Mouse (Mus musculus): ENCODE data around the gene Paqr7. TPM values are rescaled to one million over a fixed set of nuclear protein-coding genes. Genes with fewer than 3 reads are reported as not detected.
A peak's percentile ranks its signal among the peaks of the same experiment; 100 is the strongest.

Paqr7 gene
- polyA plus RNA-seq, 1 experiment from 2014 or later: 6.7 TPM

DNA sequence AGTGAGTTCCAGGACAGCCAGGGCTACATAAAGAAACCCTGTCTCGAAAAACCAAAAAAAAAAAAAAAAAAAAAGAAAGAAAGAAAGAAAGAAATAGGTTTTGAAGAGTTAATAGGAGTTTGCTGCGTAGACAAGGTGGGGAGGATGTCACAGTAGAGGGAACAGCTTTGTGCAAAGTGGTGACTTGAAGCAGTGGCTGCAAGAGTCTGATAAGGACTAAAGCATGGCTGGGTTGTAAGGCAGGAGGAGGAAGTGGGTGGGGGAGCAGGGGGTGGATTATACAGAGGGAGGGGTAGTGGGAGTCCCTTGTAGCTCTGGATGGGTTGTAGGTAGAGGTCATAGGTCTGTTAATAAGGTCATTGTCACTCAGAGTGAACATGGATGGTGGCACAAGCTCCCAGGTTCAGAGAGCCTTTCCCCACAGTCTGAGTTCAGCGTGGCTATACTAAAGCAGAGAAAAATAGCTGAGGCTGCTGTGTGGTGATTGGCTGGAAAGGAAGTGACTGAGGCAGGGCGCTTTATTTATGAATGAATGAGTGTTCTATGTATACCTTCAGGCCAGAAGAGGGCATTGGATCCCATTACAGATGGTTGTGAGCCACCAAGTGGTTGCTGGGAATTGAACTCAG is 9.6 kb downstream of the Paqr7 start:
- Histone ChIP-seq H3K9me3 (no peaks in the 10 kb centered on the region), H3K4me3 (no peak overlapping the region), H3K27ac (no peak overlapping the region), H3K9ac (no peak overlapping the region), H3K36me3 (no peaks in the 10 kb centered on the region), H3K27me3 (no peaks in the 10 kb centered on the region), H3K4me2 (no peak overlapping the region), H3K4me1 (peaks cover under 1% of the 10 kb centered on the region; the same call in 1 of the 2 replicates)
- WGBS: 63% methylated on average over 3 of the region's 4 CpGs
- no peak for ATAC-seq (ENCODE audit: borderline replicate concordance, extremely low read depth, low FRiP score, low TSS enrichment)

DNA sequence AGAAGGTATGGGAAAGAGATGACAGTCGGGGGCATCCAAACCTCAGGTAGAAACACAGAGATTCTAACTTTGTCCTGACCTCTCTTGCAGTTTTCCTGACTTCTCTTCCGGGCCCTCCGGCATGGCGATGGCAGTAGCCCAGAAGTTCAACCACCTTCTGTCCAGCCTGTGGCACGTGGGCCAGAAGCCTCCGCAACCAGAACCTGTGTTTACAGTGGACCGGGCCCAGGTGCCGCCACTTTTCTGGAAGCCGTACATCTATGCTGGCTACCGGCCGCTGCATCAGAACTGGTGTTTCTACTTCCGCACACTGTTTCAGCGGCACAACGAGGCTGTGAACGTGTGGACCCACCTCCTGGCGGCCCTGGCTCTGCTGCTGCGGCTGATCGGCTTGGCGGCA is 10.2 kb downstream of the Paqr7 start:
- Histone ChIP-seq H3K4me3 (no peak overlapping the region), H3K27me3 (no peaks in the 10 kb centered on the region), H3K4me1 (peaks cover 7% of the 10 kb centered on the region), H3K4me2 (no peak overlapping the region), H3K27ac (no peak overlapping the region), H3K9me3 (no peaks in the 10 kb centered on the region), H3K36me3 (no peaks in the 10 kb centered on the region), H3K9ac (no peak overlapping the region)
- 82% methylated on average over 19 of the region's 19 CpGs for WGBS
- no peak for ATAC-seq (ENCODE audit: borderline replicate concordance, extremely low read depth, low FRiP score, low TSS enrichment)

DNA sequence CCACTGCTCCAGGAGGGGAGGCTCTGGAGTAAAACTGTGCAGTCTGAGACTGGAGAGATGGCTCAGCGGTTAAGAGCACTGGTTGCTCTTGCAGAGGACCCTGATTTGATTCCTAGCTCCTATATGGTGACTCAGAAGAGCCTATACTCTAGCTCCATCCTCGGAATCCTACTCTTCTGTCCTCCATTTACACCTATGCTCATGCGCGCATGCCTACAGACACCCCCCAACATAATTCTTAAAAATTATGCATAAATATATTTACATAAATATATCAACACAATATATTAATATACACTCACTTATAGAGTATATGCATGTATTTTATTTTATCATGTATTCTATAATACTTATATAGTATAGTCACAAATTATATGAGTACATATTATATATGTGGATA is 13.9 kb downstream of the Paqr7 start:
- no peak overlapping the region for H3K9ac ChIP-seq

DNA sequence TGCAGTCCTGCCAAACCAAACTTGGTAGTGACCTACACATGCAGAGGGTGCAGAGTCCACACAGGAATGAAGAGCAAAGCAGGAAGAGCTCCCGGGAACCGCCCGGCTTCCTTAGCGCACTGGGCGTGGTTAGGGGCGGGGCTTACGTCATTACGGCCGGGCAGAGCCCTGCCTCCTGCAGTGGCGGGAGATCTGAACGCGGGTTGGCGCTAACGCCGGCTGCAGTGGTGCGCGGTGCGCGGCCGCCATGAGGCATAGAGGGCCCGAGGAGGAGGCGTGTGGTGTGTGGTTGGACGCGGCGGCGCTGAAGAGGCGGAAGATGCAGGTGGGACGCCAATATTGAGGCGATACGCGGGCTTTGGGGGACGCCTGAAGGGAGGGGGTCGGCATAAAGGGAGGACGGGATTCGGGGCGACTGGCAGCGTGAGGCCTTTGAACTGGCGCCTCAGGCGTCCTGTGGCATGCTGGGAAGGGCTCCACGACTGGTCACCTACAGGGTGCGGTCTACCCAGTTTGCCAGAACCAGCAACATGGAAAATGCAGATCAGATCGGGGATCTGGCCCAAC is 14.4 kb downstream of the Paqr7 start, which contains the start of gene Aunip:
Aunip (plus strand) TSS at position 155 of the 567 bp plus-strand sequence.
- peak; percentile 91 for ATAC-seq (ENCODE audit: borderline replicate concordance, extremely low read depth, low FRiP score, low TSS enrichment)
- H3K9ac ChIP-seq: peak within 1 kb of the TSS; percentile 76
- no peaks in the 10 kb centered on the region for H3K36me3 ChIP-seq

More for the DNA sequence above, 13.9 kb downstream of the Paqr7 start:
- H3K27ac ChIP-seq: no peak overlapping the region
- H3K27me3 ChIP-seq: no peaks in the 10 kb centered on the region
- WGBS: 78% methylated on average over 4 of the region's 4 CpGs
- no peaks in the 10 kb centered on the region for H3K9me3 ChIP-seq
- H3K4me1 ChIP-seq: peaks cover 37% of the 10 kb centered on the region
- peak overlapping the region; percentile 89; the same call in 1 of the 2 replicates for H3K4me3 ChIP-seq
- ATAC-seq (ENCODE audit: borderline replicate concordance, extremely low read depth, low FRiP score, low TSS enrichment): no peak
- peak overlapping the region; percentile 96 for H3K4me2 ChIP-seq
- H3K36me3 ChIP-seq: no peaks in the 10 kb centered on the region

DNA sequence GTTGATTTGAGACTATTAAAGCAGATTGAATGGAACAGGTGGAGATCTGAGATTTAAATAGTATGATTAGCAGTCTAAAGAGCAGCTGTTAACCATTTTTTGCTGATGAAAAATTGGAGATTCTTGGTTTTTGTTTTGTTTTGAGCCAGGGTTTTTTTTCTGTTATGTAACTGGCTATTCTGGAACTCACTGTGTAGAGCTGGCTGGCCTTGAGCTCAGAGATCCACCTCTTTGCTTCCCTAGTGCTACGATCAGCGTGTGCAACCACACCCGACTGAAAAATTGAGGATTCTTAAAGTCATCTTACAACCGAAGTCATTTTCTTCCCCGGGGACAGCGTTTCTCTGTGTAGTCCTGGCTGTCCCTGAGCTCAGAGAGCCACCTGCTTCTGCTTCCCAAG is 15.2 kb downstream of the Paqr7 start:
- 50% methylated on average over 6 of the region's 6 CpGs for WGBS
- H3K9me3 ChIP-seq: no peaks in the 10 kb centered on the region
- peak overlapping the region; percentile 76 for H3K9ac ChIP-seq
- no peak overlapping the region for H3K27ac ChIP-seq
- peak overlapping the region; percentile 96 for H3K4me2 ChIP-seq
- H3K4me3 ChIP-seq: peak overlapping the region; percentile 89
- no peak for ATAC-seq (ENCODE audit: borderline replicate concordance, extremely low read depth, low FRiP score, low TSS enrichment)
- H3K27me3 ChIP-seq: no peaks in the 10 kb centered on the region
- H3K4me1 ChIP-seq: peaks cover 46% of the 10 kb centered on the region
- no peaks in the 10 kb centered on the region for H3K36me3 ChIP-seq

More for the DNA sequence above, 14.4 kb downstream of the Paqr7 start, which contains the start of gene Aunip:
- peak within 1 kb of the TSS; percentile 96 for H3K4me2 ChIP-seq
- peaks cover 41% of the 10 kb centered on the region for H3K4me1 ChIP-seq
- no peaks in the 10 kb centered on the region for H3K9me3 ChIP-seq
- H3K27me3 ChIP-seq: no peaks in the 10 kb centered on the region
- H3K27ac ChIP-seq: peak within 1 kb of the TSS; percentile 76
- H3K4me3 ChIP-seq: peak within 1 kb of the TSS; percentile 89
- under 1% methylated on average over 42 of the region's 42 CpGs for WGBS

DNA sequence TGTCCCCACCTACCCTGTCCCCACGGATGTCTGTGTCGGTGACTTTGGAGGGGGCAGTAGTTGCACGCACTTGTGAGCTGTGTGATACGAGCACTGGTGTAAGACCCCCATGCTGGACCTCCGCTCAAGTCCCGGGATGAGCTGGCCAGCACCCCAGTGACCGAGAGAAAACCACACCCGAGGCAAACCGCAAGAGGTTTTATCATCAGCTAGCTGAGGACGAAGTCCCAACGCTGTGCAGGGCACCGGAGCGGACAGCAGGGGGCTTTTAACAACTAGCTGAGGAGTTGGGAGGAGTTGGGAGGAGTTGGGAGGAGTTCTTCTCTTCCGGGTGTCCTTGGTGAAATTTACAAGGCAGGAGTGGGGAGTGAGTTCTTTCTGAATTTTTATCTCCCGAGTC is 16.3 kb downstream of the Paqr7 start:
- Histone ChIP-seq H3K27ac (no peak overlapping the region), H3K27me3 (no peaks in the 10 kb centered on the region), H3K4me2 (peak overlapping the region; percentile 96), H3K36me3 (no peaks in the 10 kb centered on the region), H3K9ac (peak overlapping the region; percentile 31; the same call in 1 of the 2 replicates), H3K4me3 (peak overlapping the region; percentile 29), H3K4me1 (peaks cover 51% of the 10 kb centered on the region), H3K9me3 (no peaks in the 10 kb centered on the region)
- no peak; the same call in 1 of the 2 replicates for ATAC-seq (ENCODE audit: borderline replicate concordance, extremely low read depth, low FRiP score, low TSS enrichment)
- 6% methylated on average over 15 of the region's 15 CpGs for WGBS

DNA sequence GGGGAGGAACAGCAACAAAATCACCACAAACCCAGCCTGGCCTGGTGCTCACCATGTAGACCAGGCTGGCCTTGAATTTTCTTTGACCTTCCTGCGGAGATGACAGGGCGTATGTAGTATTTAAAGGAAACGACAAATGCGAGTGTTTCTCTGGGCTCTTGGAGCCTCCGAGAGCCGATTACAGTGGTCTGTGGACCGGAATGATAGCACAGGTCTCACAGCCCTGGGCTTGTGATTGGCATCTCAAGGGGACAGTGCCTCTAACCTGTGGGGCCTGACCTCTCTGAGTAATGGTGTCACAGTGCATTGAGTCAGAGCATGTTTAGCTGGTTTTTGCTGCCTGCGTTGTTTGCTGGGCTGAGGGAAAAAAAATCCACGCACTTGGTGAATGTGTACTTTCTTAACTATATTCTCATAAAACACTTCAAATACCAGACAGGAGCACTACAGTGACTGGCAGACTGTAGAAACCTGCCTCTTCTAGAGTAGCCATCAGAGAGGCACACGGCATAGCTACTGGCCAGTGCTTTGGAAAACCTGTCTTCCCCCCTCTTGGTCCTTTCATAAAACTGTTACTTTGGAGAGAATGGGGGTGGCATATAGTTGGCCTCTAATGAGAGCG is 17.9 kb downstream of the Paqr7 start:
- Histone ChIP-seq H3K27me3 (no peaks in the 10 kb centered on the region), H3K4me1 (peaks cover 51% of the 10 kb centered on the region), H3K27ac (peak overlapping the region; percentile 41), H3K4me3 (no peak overlapping the region), H3K4me2 (no peak overlapping the region), H3K9me3 (no peaks in the 10 kb centered on the region), H3K36me3 (no peaks in the 10 kb centered on the region), H3K9ac (no peak overlapping the region)
- ATAC-seq (ENCODE audit: borderline replicate concordance, extremely low read depth, low FRiP score, low TSS enrichment): no peak
- 73% methylated on average over 11 of the region's 11 CpGs for WGBS

DNA sequence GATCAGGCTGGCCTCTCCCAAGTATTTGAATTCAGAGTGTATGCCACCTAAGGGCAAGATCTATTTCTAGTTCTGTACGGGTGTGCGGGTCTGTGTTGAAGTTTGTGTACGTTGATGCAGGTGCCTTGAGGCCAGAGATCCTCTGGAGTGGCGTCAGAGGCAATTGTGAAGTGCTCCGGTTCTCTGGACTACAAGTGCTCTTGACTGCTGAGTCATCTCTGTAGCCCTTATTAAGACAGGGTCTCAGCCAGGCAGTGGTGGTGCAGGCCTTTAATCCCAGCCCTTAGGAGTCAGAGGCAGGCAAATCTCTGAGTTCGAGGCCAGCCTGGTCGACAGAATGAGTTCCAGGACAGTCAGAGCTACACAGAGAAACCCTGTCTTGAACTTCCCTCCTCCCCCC is 19.1 kb downstream of the Paqr7 start:
- no peaks in the 10 kb centered on the region for H3K27me3 ChIP-seq
- H3K9ac ChIP-seq: no peak overlapping the region
- H3K36me3 ChIP-seq: no peaks in the 10 kb centered on the region
- no peak overlapping the region for H3K4me3 ChIP-seq
- peaks cover 51% of the 10 kb centered on the region for H3K4me1 ChIP-seq
- H3K27ac ChIP-seq: no peak overlapping the region
- no peak for ATAC-seq (ENCODE audit: borderline replicate concordance, extremely low read depth, low FRiP score, low TSS enrichment)
- 57% methylated on average over 7 of the region's 7 CpGs for WGBS
- no peak overlapping the region for H3K4me2 ChIP-seq
- no peaks in the 10 kb centered on the region for H3K9me3 ChIP-seq

DNA sequence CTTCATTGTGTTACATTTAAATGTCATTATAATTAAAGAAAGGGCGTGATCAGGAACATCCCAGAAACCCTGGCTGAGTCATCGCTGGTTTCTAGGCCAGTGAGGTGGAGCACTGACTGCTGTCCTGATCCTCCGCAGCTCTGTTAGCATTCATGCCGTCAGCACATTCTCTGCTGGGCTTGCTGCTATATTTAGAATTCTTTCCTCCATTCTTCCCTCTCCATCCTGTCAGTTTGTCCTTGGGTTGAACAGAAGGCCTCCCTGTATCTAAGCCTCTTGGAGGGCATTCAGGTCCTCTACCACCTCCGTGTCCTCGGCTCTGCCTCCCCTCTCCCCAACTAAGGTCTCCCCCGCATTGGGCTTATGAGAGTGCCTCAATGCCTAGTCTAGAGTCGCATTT is 20.5 kb downstream of the Paqr7 start:
- Histone ChIP-seq H3K27ac (peak overlapping the region; percentile 33; the same call in 1 of the 2 replicates), H3K4me2 (no peak overlapping the region), H3K36me3 (peaks cover 9% of the 10 kb centered on the region; the same call in 1 of the 2 replicates), H3K9me3 (no peaks in the 10 kb centered on the region), H3K9ac (no peak overlapping the region), H3K4me3 (no peak overlapping the region), H3K27me3 (no peaks in the 10 kb centered on the region), H3K4me1 (peaks cover 42% of the 10 kb centered on the region)
- WGBS: 66% methylated on average over 8 of the region's 8 CpGs
- no peak for ATAC-seq (ENCODE audit: borderline replicate concordance, extremely low read depth, low FRiP score, low TSS enrichment)

DNA sequence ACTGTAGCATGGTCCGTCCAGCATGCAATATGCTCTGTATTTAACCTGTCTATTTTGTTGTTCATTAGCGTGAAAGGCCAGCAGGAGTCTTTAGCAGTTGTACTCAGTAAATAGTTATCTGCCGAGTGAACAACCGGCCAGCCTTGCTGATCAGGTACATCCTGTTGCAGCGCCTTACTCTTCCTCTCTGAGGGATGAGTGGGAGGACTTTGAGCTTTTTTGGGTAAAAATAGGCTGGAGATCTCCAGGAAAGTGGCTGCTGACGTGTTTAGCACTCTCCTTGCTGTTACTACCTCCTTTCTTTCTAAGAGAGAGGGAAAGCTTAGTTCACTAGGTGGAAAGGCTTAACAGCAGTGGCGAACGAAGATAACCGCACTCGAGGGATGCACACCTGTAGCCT is 21.2 kb downstream of the Paqr7 start:
- no peaks in the 10 kb centered on the region for H3K27me3 ChIP-seq
- H3K9me3 ChIP-seq: no peaks in the 10 kb centered on the region
- peaks cover 11% of the 10 kb centered on the region; the same call in 1 of the 2 replicates for H3K36me3 ChIP-seq
- no peak for ATAC-seq (ENCODE audit: borderline replicate concordance, extremely low read depth, low FRiP score, low TSS enrichment)
- H3K4me2 ChIP-seq: no peak overlapping the region
- WGBS: 84% methylated on average over 10 of the region's 10 CpGs
- H3K9ac ChIP-seq: no peak overlapping the region
- H3K4me1 ChIP-seq: peaks cover 34% of the 10 kb centered on the region
- H3K27ac ChIP-seq: no peak overlapping the region
- H3K4me3 ChIP-seq: no peak overlapping the region

DNA sequence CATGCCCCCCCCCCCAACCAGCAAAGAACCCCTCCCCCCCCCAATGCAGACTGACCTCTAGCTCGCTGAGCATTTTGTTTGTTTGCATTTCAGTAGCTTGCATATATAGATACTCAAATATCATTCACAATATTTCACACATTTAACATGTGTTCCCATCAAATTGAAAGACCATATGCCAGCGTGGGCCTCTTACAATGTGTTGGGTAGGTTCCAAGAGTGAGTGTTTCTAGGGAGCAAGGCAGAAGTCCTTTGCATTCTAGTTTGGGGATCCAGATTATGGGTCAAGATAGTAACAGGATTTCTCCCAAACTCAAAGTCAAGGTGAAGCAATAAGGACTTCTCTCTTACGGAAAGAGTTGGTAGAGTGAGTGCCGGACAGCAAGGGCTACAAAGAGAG is 22.0 kb downstream of the Paqr7 start:
- Histone ChIP-seq H3K9ac (no peak overlapping the region), H3K27me3 (no peaks in the 10 kb centered on the region), H3K4me3 (no peak overlapping the region), H3K4me1 (peaks cover 29% of the 10 kb centered on the region), H3K36me3 (peaks cover 19% of the 10 kb centered on the region), H3K27ac (no peak overlapping the region), H3K4me2 (no peak overlapping the region), H3K9me3 (no peaks in the 10 kb centered on the region)
- 87% methylated on average over 4 of the region's 4 CpGs for WGBS
- ATAC-seq (ENCODE audit: borderline replicate concordance, extremely low read depth, low FRiP score, low TSS enrichment): no peak

DNA sequence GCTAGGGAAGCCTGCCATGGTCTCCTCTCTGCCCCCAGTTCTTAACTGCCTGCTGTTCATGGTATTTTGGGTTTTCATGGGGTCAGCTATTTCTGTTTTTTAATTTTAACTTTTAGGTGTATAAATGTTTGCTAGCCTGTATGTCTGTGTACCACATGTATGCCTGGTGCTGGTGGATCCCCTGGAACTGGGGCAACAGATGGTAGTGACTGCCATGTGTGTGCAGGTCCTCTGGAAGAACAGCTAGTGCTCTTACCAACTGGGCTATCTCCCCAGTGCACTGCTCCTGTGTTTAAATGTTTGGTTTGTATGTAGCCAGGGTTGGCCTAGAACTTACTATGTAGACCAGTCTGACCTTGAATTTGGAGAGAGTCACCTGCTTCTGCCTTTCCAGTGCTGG is 22.8 kb downstream of the Paqr7 start:
- H3K4me1 ChIP-seq: peaks cover 21% of the 10 kb centered on the region
- H3K4me3 ChIP-seq: no peak overlapping the region
- H3K9me3 ChIP-seq: no peaks in the 10 kb centered on the region
- H3K9ac ChIP-seq: no peak overlapping the region
- ATAC-seq (ENCODE audit: borderline replicate concordance, extremely low read depth, low FRiP score, low TSS enrichment): no peak
- H3K36me3 ChIP-seq: peaks cover 25% of the 10 kb centered on the region
- H3K27me3 ChIP-seq: no peaks in the 10 kb centered on the region
- H3K27ac ChIP-seq: no peak overlapping the region
- H3K4me2 ChIP-seq: no peak overlapping the region
